In the genomic region with DNA sequence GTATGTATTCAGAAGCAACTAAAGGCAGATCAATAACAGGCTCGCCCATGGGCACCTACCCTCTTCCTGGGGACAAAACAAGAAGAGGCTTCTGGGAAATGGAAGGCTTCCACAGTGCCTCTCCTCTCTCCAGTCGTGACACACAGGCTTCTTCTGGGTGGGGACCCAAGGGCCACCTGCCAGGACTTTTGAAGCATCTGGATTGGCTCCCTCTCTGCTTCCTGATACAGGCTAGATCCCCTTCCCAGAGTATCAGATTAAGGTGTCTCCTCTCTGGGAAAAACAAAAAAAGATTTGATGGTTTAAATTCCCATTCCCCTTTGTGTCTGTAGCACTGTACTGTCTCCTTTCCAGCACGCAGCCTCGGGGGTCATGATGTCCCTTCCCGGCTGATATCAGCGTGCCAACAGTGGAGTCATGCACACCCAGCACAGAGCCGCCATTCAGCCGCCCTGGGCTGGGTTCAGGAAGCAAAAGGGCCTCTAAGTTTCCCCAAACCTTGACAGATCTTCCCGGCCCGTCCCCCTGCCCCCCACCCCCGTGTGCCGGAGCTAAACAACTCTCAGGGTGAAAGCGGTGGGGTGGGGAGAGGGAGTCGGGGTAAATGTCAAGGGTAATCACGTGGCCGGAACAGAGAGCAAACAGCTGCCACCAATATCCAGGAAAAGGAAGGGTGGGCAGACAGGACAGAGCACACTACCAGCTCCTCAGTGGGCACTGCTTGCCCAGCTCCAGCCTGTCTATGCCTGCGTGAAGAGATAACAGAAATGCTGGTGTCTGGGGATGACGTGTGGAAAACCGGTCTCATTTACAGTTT, we compare ENCODE assay signal across 9 mouse cellular contexts. TPM values are rescaled to one million over a fixed set of nuclear protein-coding genes. Genes with fewer than 3 reads are reported as not detected.
DNase-seq lines count a peak whose midpoint lies in the region; ATAC-seq and TF ChIP-seq lines count a peak whose summit lies in the region.
"Had no signal": no experiment of that assay in that cellular context is flagged by ENCODE, and none has a peak within 500 bp of the region (broad histone marks: within the 10 kb centered on the region; RNA-seq: fewer than 3 reads in every experiment).

No protein-coding gene starts in this region.

- no peak for TF ChIP-seq CTCF in stomach, postnatal 0 days (IDR thresholded peaks at IDR 0.05; ENCODE audit: low read depth)

- no peak overlapping the region for H3K27ac ChIP-seq in neural tube, embryonic 11.5 days (ENCODE audit: low read depth, low read length)
- no peak overlapping the region for H3K27ac ChIP-seq in intestine, embryonic 14.5 days (ENCODE audit: low read depth)
- 0 out of 2 replicates have a peak overlapping the region, but pooled peaks have one; percentile 4 for H3K27ac ChIP-seq in lung, embryonic 15.5 days
- H3K27ac ChIP-seq in stomach, postnatal 0 days (replicated peaks), result no peak overlapping the region

- 0 out of 2 replicates have a peak, but pooled peaks cover 7% of the 10 kb centered on the region for H3K4me1 ChIP-seq in neural tube, embryonic 11.5 days (ENCODE audit: control insufficient read depth, insufficient read depth, low read length)
- no peaks in the 10 kb centered on the region for H3K4me1 ChIP-seq in intestine, embryonic 14.5 days (replicated peaks; ENCODE audit: control insufficient read depth, insufficient read depth, low read length)
- H3K4me1 ChIP-seq in lung, embryonic 15.5 days, result peaks cover 18% of the 10 kb centered on the region
- no peaks in the 10 kb centered on the region; the same call in 1 of the 2 replicates for H3K4me1 ChIP-seq in stomach, postnatal 0 days (replicated peaks; ENCODE audit: control insufficient read depth, insufficient read depth)

- no peak for TF ChIP-seq EP300 in stomach, postnatal 0 days (optimal IDR thresholded peaks at IDR 0.05)

- DNase-seq in neural tube, embryonic 11.5 days (ENCODE audit: low spot score), result peak; percentile 19
- DNase-seq in neural tube, embryonic 10.5 days (ENCODE audit: extremely low spot score, low spot score), result no peak
- no peak for DNase-seq in intestine, embryonic 14.5 days (ENCODE audit: low spot score)
- peak; percentile 38 for DNase-seq in stomach, postnatal 0 days (ENCODE audit: low spot score)
- no peak for DNase-seq in layer of hippocampus, adult 9-10 months (ENCODE audit: low spot score)
- DNase-seq in cerebellum, postnatal 4 days (ENCODE audit: low spot score in 2 of 2), result no peak

- H3K4me2 ChIP-seq in neural tube, embryonic 11.5 days (ENCODE audit: low read depth), result peak overlapping the region; percentile 6; the same call in 1 of the 2 replicates
- H3K4me2 ChIP-seq in intestine, embryonic 14.5 days (ENCODE audit: low read length), result peak overlapping the region; percentile 27
- H3K4me2 ChIP-seq in lung, embryonic 15.5 days, result peak overlapping the region; percentile 50
- H3K4me2 ChIP-seq in stomach, postnatal 0 days (replicated peaks; ENCODE audit: low read depth), result peak overlapping the region; percentile 40

- H3K9ac ChIP-seq in neural tube, embryonic 11.5 days (ENCODE audit: low read length), result 0 out of 2 replicates have a peak overlapping the region, but pooled peaks have one; percentile 22
- H3K9ac ChIP-seq in intestine, embryonic 14.5 days (ENCODE audit: low read length), result no peak overlapping the region
- no peak overlapping the region for H3K9ac ChIP-seq in lung, embryonic 15.5 days
- no peak overlapping the region; the same call in 1 of the 2 replicates for H3K9ac ChIP-seq in stomach, postnatal 0 days (ENCODE audit: low read length)

- ATAC-seq in neural tube, embryonic 11.5 days (ENCODE audit: insufficient read depth, low FRiP score, low TSS enrichment), result no peak
- ATAC-seq in granulocyte monocyte progenitor cell, adult 5-6 weeks (replicated peaks; ENCODE audit: poor library complexity, severe bottlenecking), result peak; percentile 24; the same call in 1 of the 2 replicates
- peak; percentile 53; the same call in 1 of the 2 replicates for ATAC-seq in intestine, embryonic 14.5 days (replicated peaks; ENCODE audit: low FRiP score, low TSS enrichment, low read depth)
- ATAC-seq in lung, embryonic 15.5 days (ENCODE audit: borderline replicate concordance, extremely low read depth, low FRiP score, low TSS enrichment), result peak; percentile 35; the same call in 1 of the 2 replicates
- ATAC-seq in stomach, postnatal 0 days (ENCODE audit: low FRiP score, low TSS enrichment), result peak; percentile 30; the same call in 1 of the 2 replicates

- H3K27me3 ChIP-seq in neural tube, embryonic 11.5 days (ENCODE audit: control insufficient read depth, insufficient read depth, low read length), result no peaks in the 10 kb centered on the region
- no peaks in the 10 kb centered on the region for H3K27me3 ChIP-seq in intestine, embryonic 14.5 days (replicated peaks; ENCODE audit: control insufficient read depth, insufficient read depth, low read length)
- H3K27me3 ChIP-seq in lung, embryonic 15.5 days, result no peaks in the 10 kb centered on the region
- no peaks in the 10 kb centered on the region for H3K27me3 ChIP-seq in stomach, postnatal 0 days (ENCODE audit: control insufficient read depth, insufficient read depth, low read length)
- H3K27me3 ChIP-seq: CH12.LX had no signal

- 53% methylated on average over 19 of the region's 19 CpGs for WGBS in neural tube, embryonic 11.5 days
- WGBS in intestine, embryonic 14.5 days, result 31% methylated on average over 19 of the region's 19 CpGs
- 21% methylated on average over 19 of the region's 19 CpGs for WGBS in lung, embryonic 15.5 days
- 26% methylated on average over 19 of the region's 19 CpGs for WGBS in stomach, postnatal 0 days

- H3K36me3 ChIP-seq in neural tube, embryonic 11.5 days (ENCODE audit: control insufficient read depth, insufficient read depth, low read length), result no peaks in the 10 kb centered on the region
- no peaks in the 10 kb centered on the region for H3K36me3 ChIP-seq in intestine, embryonic 14.5 days (ENCODE audit: control insufficient read depth, insufficient read depth, low read length)
- no peaks in the 10 kb centered on the region for H3K36me3 ChIP-seq in lung, embryonic 15.5 days
- H3K36me3 ChIP-seq in stomach, postnatal 0 days (ENCODE audit: control insufficient read depth, insufficient read depth, low read length), result no peaks in the 10 kb centered on the region

- H3K9me3 ChIP-seq in neural tube, embryonic 11.5 days (ENCODE audit: control insufficient read depth, low read length), result no peaks in the 10 kb centered on the region
- no peaks in the 10 kb centered on the region; the same call in 1 of the 2 replicates for H3K9me3 ChIP-seq in intestine, embryonic 14.5 days (ENCODE audit: control insufficient read depth, low read length)
- no peaks in the 10 kb centered on the region for H3K9me3 ChIP-seq in lung, embryonic 15.5 days
- no peaks in the 10 kb centered on the region for H3K9me3 ChIP-seq in stomach, postnatal 0 days (ENCODE audit: control insufficient read depth, low read length)

- no peak overlapping the region for H3K4me3 ChIP-seq in neural tube, embryonic 11.5 days (ENCODE audit: low read depth, low read length)
- H3K4me3 ChIP-seq in intestine, embryonic 14.5 days (ENCODE audit: low read depth, low read length), result no peak overlapping the region
- H3K4me3 ChIP-seq in lung, embryonic 15.5 days, result 0 out of 2 replicates have a peak overlapping the region, but pooled peaks have one; percentile 2
- H3K4me3 ChIP-seq in stomach, postnatal 0 days (ENCODE audit: low read depth, low read length), result no peak overlapping the region

RNA-seq across cellular contexts. Expression of gene Ntn4, which starts 38.9 kb away (rescaled TPM):
- 1.5 and 1.9 TPM in 2 replicates for polyA plus RNA-seq in neural tube, embryonic 11.5 days (2014; fragmentation: Nextera tagmentation; extraction: Ambion mirVana)
- total RNA-seq in granulocyte monocyte progenitor cell, adult 5-6 weeks (2014; fragmentation: Nextera tagmentation), result not detected in 2 replicates
- not detected in 2 replicates for total RNA-seq in granulocyte monocyte progenitor cell, adult 5-6 weeks (2017)
- polyA plus RNA-seq in intestine, embryonic 14.5 days (2014; fragmentation: Nextera tagmentation; extraction: Ambion mirVana), result 0.52 and 0.65 TPM in 2 replicates
- 0.44 and 0.67 TPM in 2 replicates for polyA plus RNA-seq in lung, embryonic 15.5 days (2015; fragmentation: Nextera tagmentation; extraction: Ambion mirVana)
- polyA plus RNA-seq in stomach, postnatal 0 days (2015; fragmentation: Nextera tagmentation; extraction: Ambion mirVana), result 0.76 and 0.81 TPM in 2 replicates
- total RNA-seq: CH12.LX had no signal

Comparison
In these comparisons a context has a peak if more than half of its experiments do, and no peak if none do; other contexts are left out.
1. DNase-seq: peak in neural tube, embryonic 11.5 days (single experiment) and stomach, postnatal 0 days (single experiment); none in neural tube, embryonic 10.5 days (single experiment), intestine, embryonic 14.5 days (single experiment), layer of hippocampus, adult 9-10 months (single experiment) and cerebellum, postnatal 4 days (0 of 2).
2. Peak in every context shown above with its lines, with median percentiles within 50 percentile points of each other: H3K4me2 ChIP-seq.